Mouse (Mus musculus) bone marrow, adult 2 months (tissue): ENCODE data around the gene Vsig10. TPM values are rescaled to one million over a fixed set of nuclear protein-coding genes. Genes with fewer than 3 reads are reported as not detected.
"Not testable (repeated sequence)": the region's sequence is repeated elsewhere in the genome, so short reads cannot be mapped to it uniquely, and the experiment has no call there.

Experiments used
- H3K27ac ChIP-seq: fragments of 200-500 bp; 2 replicates; pipeline ENCODE4 v1.5.1; 2012; ENCODE audit warnings: low read depth, mild to moderate bottlenecking, control low read depth, inconsistent platforms, low read length; ENCODE audit not compliant: control insufficient read depth, poor library complexity, insufficient read depth
- H3K4me1 ChIP-seq: fragments of 200-500 bp; 2 replicates; pipeline ENCODE4 v1.6.1; 2011; ENCODE audit warnings: low read length; ENCODE audit not compliant: control insufficient read depth, insufficient read depth
- H3K4me3 ChIP-seq: fragments of 200-500 bp; replicated peaks from 2 replicates; pipeline ENCODE3; 2011; ENCODE audit warnings: mild to moderate bottlenecking, low read depth, low read length, control low read depth; ENCODE audit not compliant: control insufficient read depth
- CTCF ChIP-seq: fragments of 200-500 bp; IDR thresholded peaks from 2 replicates; pipeline ENCODE4 v1.5.1; 2011; ENCODE audit warnings: low read length, control low read depth; ENCODE audit not compliant: control insufficient read depth, insufficient read depth
- POLR2A ChIP-seq: fragments of 200-500 bp; IDR thresholded peaks from 2 replicates; pipeline ENCODE4 v1.6.1; 2011; ENCODE audit warnings: low read depth, mild to moderate bottlenecking, control low read depth, low read length, borderline replicate concordance; ENCODE audit not compliant: control insufficient read depth
- WGBS: fragments of 180-500 bp; shearing (Covaris S2); methylation state at CpG from one replicate; pipeline ENCODE4 v1.1.7; 2018; 5-methylcytosine and 5-hydroxymethylcytosine counted together
- polyA plus RNA-seq: library from polyadenylated mRNA; stranded (reverse); fragments of >200 nt; gene quantifications from 2 replicates; pipeline ENCODE4 v1.2.4, GENCODE M21; 2011; ENCODE audit warnings: low replicate concordance; ENCODE audit not compliant: missing spikeins, insufficient read depth, insufficient read length

Vsig10 gene
- polyA plus RNA-seq, 1 experiment: 5.3 TPM

DNA sequence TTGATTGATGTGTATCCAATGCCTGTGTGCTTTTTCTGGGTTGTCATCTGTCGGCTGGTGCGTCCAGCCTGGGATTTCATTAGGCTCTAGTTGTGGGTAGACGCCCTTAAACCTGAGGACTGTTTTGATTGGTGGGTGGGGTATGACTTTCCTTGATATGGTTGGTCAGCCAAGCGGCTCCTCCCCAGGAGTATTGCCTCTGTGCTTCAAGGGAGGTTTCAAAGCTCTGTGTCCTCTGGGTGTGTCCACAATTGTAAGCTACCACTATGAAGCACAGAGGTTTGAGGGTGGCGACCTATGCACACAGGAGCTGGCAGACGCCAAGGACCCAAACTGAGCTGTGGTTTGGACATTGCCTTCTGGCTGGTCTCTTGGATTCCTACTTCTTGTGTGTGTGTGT, 26.3 kb upstream of the Vsig10 start:
- H3K27ac ChIP-seq: no peak overlapping the region
- H3K4me1 ChIP-seq: no peaks in the 10 kb centered on the region
- TF ChIP-seq POLR2A: no peak
- TF ChIP-seq CTCF: no peak
- 65% methylated on average over 6 of the region's 6 CpGs for WGBS
- H3K4me3 ChIP-seq: no peak overlapping the region

DNA sequence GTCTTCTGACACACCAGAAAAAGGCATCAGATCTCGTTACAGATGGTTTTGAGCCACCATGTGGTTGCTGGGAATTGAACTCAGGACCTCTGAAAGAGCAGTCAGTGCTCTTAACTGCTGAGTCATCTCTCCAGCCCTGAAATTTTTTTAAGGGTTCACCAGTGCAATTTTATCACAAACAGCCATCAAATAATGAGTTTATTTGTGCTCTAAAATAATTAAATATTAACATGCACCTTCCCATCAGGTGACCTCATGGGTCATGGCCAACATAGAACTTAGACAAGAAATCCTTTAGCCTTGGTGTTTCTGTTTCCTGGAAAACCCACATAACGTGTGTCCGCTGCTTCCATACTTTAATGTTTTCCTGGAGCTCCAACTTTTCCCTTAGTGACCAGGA, 25.1 kb upstream of the Vsig10 start:
- WGBS: 83% methylated on average over 3 of the region's 3 CpGs
- H3K4me1 ChIP-seq, H3K4me3 ChIP-seq, H3K27ac ChIP-seq: not testable (repeated sequence)

DNA sequence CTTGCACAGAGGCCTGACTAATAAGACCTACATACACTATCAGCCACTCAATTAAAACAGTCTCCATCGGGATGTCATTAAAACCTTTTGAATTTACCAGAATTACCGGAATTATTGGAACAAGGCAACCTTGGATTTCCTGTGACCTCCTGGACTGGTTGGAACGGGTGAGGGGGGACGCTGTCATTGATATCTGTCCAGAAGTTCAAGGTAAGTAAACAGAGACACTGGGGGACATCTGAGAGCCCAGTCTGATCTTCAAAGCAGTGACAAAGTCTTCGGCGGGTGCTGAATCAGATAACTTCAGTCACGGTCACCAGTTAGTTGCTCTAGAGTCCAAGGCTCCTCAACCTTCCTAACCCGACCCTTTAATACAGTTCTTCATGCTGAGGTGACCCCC, 23.9 kb upstream of the Vsig10 start:
- Histone ChIP-seq H3K4me3 (no peak overlapping the region), H3K4me1 (no peaks in the 10 kb centered on the region), H3K27ac (no peak overlapping the region)
- no peak for TF ChIP-seq CTCF
- no peak for TF ChIP-seq POLR2A
- 88% methylated on average over 8 of the region's 8 CpGs for WGBS

DNA sequence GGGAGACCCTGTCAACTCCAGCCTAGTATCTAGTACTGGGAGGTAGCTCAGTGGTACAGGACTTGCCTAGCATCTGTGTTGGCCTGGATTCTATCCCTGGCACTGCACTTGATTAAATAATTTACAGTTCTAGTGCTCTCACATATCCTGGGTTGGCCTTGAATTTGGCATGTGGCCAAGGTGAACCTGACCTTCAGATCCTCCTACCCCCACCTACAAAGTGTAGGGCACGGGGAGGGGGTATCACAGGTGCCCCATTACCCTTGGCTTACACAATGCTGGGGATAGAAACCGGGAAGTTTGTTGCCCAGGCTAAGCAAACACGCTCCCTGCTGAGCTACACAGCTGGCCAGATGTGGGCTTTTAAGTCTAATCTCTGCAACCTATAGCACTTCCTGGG, 16.0 kb upstream of the Vsig10 start:
- no peak overlapping the region for H3K27ac ChIP-seq
- TF ChIP-seq POLR2A (no peak), CTCF (no peak)
- H3K4me3 ChIP-seq: no peak overlapping the region
- 69% methylated on average over 3 of the region's 3 CpGs for WGBS
- no peaks in the 10 kb centered on the region for H3K4me1 ChIP-seq

DNA sequence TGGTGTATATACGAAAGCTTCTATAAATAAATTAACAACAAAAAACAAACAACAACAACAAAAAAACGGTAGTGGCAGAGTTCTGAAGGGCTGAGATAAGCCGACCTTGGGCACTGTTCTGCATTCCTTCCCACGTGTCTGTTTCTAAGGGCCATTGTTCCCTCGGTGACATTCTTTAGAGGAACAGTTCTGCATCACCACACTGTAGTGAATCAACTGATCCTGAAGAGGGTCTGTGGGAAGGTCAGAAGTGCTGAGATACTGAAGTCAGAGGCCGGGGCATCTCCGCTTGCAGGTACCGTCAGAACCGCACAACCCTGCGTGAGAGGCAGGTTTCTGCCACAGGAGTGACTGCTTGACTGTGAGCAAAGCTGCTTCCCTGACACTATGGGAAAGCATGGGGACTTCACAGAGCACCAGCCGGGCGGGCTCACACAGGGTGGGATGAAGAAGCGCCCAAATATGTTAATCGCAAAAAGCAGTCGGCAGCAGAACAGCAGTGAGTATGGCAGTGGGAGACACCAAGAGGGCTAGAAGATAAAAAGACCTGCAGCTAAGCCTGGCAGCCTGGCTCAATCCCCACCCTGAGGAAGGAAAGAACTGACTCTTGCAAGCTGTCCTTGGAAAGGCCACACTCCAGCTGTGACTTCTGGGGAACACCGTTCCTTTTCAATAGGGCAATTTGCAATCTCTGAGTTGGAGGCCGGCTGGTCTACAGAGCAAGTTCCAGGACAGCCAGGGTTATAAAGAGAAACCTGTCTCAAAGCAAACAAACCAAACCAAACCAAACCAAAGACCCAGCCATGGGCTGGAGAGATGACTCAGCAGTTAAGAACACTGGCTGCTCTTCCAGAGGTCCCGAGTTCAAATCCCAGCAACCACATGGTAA, 14.9 kb upstream of the Vsig10 start:
- H3K4me1 ChIP-seq: no peaks in the 10 kb centered on the region
- TF ChIP-seq POLR2A (no peak), CTCF (no peak)
- H3K27ac ChIP-seq: no peak overlapping the region
- H3K4me3 ChIP-seq: no peak overlapping the region
- whole genome bisulfite sequencing: 78% methylated on average over 18 of the region's 18 CpGs

DNA sequence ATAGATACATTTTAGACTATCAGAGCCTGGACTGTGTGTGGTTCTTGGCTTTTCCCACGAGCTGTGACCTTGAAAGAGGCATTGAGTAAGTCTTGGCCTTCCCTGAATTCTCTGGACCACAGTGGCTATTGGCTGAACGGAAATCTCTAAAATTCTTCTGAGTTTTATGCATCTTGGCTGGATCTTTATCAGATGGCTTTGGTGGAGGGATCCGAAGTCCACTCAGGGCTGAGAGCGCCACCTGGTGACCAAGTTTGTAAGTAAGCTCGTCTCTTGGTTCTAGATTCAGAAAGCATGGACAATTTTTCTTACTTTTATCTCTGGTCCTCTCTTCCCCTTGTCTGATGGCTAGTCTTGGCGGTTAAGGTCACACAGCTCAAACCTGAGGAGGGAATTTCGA, 13.9 kb upstream of the Vsig10 start:
- 48% methylated on average over 7 of the region's 7 CpGs for WGBS
- peak; percentile 79 for TF ChIP-seq CTCF
- TF ChIP-seq POLR2A: no peak

DNA sequence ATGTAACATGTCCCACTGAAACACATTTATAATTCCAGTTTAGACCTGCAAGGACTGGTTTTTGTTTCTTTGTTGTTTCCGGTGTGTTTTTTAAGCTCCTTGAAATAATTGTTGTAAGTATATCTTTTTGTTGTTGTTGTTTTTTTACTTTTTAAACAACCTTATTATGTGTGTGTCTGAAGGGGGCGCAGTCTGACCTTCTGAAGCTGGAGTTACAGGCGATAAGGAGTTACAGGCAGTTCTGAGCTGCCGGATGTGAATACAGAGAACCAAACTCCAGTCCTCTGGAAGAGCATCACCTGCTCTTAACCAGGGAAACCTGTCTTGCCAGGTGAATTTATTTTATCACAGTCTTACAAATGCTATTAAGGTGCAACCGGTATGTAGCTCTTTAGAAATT, 13.1 kb upstream of the Vsig10 start:
- Histone ChIP-seq H3K4me3 (no peak overlapping the region), H3K4me1 (no peaks in the 10 kb centered on the region), H3K27ac (no peak overlapping the region)
- no peak for TF ChIP-seq POLR2A
- TF ChIP-seq CTCF: no peak
- 83% methylated on average over 5 of the region's 5 CpGs for WGBS

More for the DNA sequence above, 13.9 kb upstream of the Vsig10 start:
- no peaks in the 10 kb centered on the region for H3K4me1 ChIP-seq
- H3K27ac ChIP-seq: no peak overlapping the region
- no peak overlapping the region for H3K4me3 ChIP-seq

DNA sequence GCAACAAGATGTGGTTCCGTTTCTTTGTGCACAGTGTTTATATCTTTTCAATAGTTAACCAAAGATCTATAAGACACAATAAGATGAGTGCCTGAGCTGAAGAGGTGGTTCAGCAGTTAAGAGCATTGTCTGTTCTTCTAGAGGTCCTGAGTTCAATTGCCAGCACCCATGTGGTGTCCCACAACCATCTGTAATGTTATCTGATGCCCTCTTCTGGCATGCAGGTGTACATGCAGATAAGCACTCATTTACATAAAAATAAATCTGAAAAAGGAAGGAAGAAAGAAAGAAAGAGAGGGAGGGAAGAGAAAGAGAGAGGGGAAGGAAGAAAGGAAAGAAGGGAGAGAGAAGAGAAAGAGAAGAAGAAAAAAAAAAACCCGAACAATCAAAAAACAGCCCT, 12.1 kb upstream of the Vsig10 start:
- Histone ChIP-seq H3K4me3 (no peak overlapping the region), H3K4me1 (no peaks in the 10 kb centered on the region), H3K27ac (no peak overlapping the region)
- TF ChIP-seq CTCF: no peak
- WGBS: 82% methylated on average over 2 of the region's 2 CpGs

DNA sequence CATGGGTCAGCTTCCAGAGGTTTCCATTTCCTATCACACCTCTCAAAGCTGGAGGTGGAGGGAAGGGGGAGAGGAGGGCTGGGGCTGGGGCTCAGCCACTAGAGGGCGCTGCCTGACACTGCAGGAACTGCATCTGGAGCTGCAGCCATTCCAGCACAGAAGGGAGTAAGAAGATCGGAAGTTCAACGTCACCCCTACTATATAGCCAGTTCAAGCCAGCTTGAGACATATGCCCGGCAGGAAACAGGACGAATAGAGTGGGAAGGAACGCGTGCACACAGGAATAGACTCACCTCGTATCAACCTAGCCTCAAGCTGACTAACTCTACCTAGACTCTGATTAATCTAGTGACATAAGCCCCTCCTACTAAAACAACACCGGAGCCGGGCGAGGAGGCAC, 11.2 kb upstream of the Vsig10 start:
- no peak overlapping the region for H3K4me3 ChIP-seq
- H3K27ac ChIP-seq: no peak overlapping the region
- TF ChIP-seq POLR2A (no peak), CTCF (peak; percentile 91)
- no peaks in the 10 kb centered on the region for H3K4me1 ChIP-seq
- WGBS: 7% methylated on average over 11 of the region's 11 CpGs
